Comparison of ENCODE assay signal across 9 mouse cellular contexts in the genomic region with DNA sequence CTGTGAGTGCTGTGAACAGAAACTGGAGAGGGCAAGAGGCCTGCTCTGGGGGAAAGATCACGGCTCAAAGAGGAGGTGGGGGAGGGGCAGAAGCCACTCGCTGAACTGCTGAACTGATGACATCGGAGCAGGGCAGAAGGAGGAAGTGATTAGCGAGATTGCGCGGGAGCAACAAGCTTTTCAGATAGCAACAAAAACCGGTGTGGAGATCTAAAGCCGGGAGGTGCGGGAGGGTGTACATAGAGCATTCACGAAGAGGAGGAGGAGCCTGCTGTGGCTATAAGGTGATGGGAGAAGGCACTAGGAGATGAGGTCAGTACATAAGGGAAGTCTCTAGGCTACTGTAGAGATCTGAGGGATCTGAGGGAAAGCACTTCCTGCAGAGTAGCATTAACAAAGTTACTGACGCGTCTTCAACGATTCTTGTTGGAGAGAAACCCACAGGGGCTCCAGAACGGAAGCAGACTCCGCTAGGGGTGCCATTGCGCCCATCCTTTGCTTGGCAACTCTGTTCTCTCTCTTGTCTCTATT. TPM values are rescaled to one million over a fixed set of nuclear protein-coding genes. Genes with fewer than 3 reads are reported as not detected.
DNase-seq lines count a peak whose midpoint lies in the region; ATAC-seq lines count a peak whose summit lies in the region.
"Had no signal": no experiment of that assay in that cellular context is flagged by ENCODE, and none has a peak within 500 bp of the region (broad histone marks: within the 10 kb centered on the region; RNA-seq: fewer than 3 reads in every experiment).

TSS of gene Hesx1 (plus strand) at position 206 of the 531 bp plus-strand sequence.

- H3K9ac ChIP-seq in hindbrain, embryonic 15.5 days, result no peak within 1 kb of the TSS
- no peak within 1 kb of the TSS for H3K9ac ChIP-seq in liver, embryonic 12.5 days

- no peaks in the 10 kb centered on the region; the same call in 1 of the 2 replicates for H3K27me3 ChIP-seq in hindbrain, embryonic 15.5 days
- no peaks in the 10 kb centered on the region for H3K27me3 ChIP-seq in liver, embryonic 12.5 days (replicated peaks)

- peak within 1 kb of the TSS; percentile 52 for H3K4me2 ChIP-seq in hindbrain, embryonic 15.5 days
- H3K4me2 ChIP-seq in liver, embryonic 12.5 days, result peak within 1 kb of the TSS; percentile 65

- no peaks in the 10 kb centered on the region for H3K36me3 ChIP-seq in hindbrain, embryonic 15.5 days
- H3K36me3 ChIP-seq in liver, embryonic 12.5 days, result no peaks in the 10 kb centered on the region

- ATAC-seq in hindbrain, embryonic 15.5 days (ENCODE audit: low FRiP score, low read depth), result peak; percentile 69; the same call in 1 of the 2 replicates
- peak; percentile 77 for ATAC-seq in liver, embryonic 12.5 days

- DNase-seq in cerebellum, postnatal 10 days, result peak; percentile 49 to 50
- no peak for DNase-seq in cerebellum, adult 11-12 months
- DNase-seq in adrenal gland, postnatal 10 days, result peak; percentile 71
- peak; percentile 50 for DNase-seq in forelimb bud, embryonic 11.5 days (ENCODE audit: low read depth, low spot score)
- peak; percentile 10 to 34 for DNase-seq in monocyte, adult 2 months (ENCODE audit: low read depth in 1 of 2, low spot score in 2 of 2)
- DNase-seq in thymus, postnatal 0 days (ENCODE audit: low spot score), result peak; percentile 85

- H3K4me3 ChIP-seq in hindbrain, embryonic 15.5 days, result peak within 1 kb of the TSS; percentile 23
- peak within 1 kb of the TSS; percentile 42 for H3K4me3 ChIP-seq in liver, embryonic 12.5 days
- H3K4me3 ChIP-seq: myocyte had no signal

- 0 out of 2 replicates have a peak, but pooled peaks cover 4% of the 10 kb centered on the region for H3K4me1 ChIP-seq in hindbrain, embryonic 15.5 days (replicated peaks)
- H3K4me1 ChIP-seq in liver, embryonic 12.5 days, result peaks cover 24% of the 10 kb centered on the region

- no peaks in the 10 kb centered on the region for H3K9me3 ChIP-seq in hindbrain, embryonic 15.5 days
- no peaks in the 10 kb centered on the region for H3K9me3 ChIP-seq in liver, embryonic 12.5 days (replicated peaks)

- H3K27ac ChIP-seq in hindbrain, embryonic 15.5 days (replicated peaks), result no peak within 1 kb of the TSS; the same call in 1 of the 2 replicates
- peak within 1 kb of the TSS; percentile 41; the same call in 1 of the 2 replicates for H3K27ac ChIP-seq in liver, embryonic 12.5 days

- WGBS in hindbrain, embryonic 15.5 days, result 6% methylated on average over 16 of the region's 16 CpGs
- 2% methylated on average over 16 of the region's 16 CpGs for WGBS in liver, embryonic 12.5 days (ENCODE audit: insufficient replicate concordance)

RNA-seq across cellular contexts. Expression of gene Hesx1, which starts in this region (rescaled TPM):
- under 1 TPM in 1 of 2 experiments, not detected in 1; 0.36 TPM for total RNA-seq in adrenal gland, postnatal 10 days (2021)
- 0.16 and 0.33 TPM in 2 replicates for polyA plus RNA-seq in hindbrain, embryonic 15.5 days (2015; fragmentation: Nextera tagmentation; extraction: Ambion mirVana)
- polyA plus RNA-seq in liver, embryonic 12.5 days (2016; fragmentation: Nextera tagmentation; extraction: Ambion mirVana), result 16.0 and 16.8 TPM in 2 replicates
- polyA plus RNA-seq in thymus, postnatal 0 days (2015; fragmentation: Nextera tagmentation; extraction: Ambion mirVana), result 1.4 and 2.1 TPM in 2 replicates
- polyA plus RNA-seq: myocyte had no signal

Comparison
In these comparisons a context has a peak if more than half of its experiments do, and no peak if none do; other contexts are left out.
1. Peak in DNase-seq in adrenal gland, postnatal 10 days; RNA of the gene not detected or under 1 TPM.
2. Peak in ATAC-seq, H3K4me3 ChIP-seq and H3K4me2 ChIP-seq in hindbrain, embryonic 15.5 days; RNA of the gene not detected or under 1 TPM.